In genomic region chr3:53465330-53465729, GRCm38 (mm10) we compare ENCODE assay signal across 10 mouse cellular contexts. TPM values are rescaled to one million over a fixed set of nuclear protein-coding genes. Genes with fewer than 3 reads are reported as not detected.
A peak's percentile ranks its signal among the peaks of the same experiment; 100 is the strongest.
DNase-seq lines count a peak whose midpoint lies in the region; ATAC-seq and TF ChIP-seq lines count a peak whose summit lies in the region.
"Had no signal": no experiment of that assay in that cellular context is flagged by ENCODE, and none has a peak within 500 bp of the region (broad histone marks: within the 10 kb centered on the region; RNA-seq: fewer than 3 reads in every experiment).

No protein-coding gene starts in this region.

- no peak for TF ChIP-seq CTCF in ES-Bruce4 (IDR thresholded peaks at IDR 0.05; ENCODE audit: low read depth, low read length)

- no peak for ATAC-seq in heart, embryonic 12.5 days (ENCODE audit: insufficient number of reproducible peaks, low FRiP score)
- no peak for ATAC-seq in forebrain, embryonic 15.5 days (replicated peaks)
- ATAC-seq in liver, embryonic 16.5 days (ENCODE audit: low read depth), result no peak
- no peak for ATAC-seq in CD4-positive, CD25-positive, alpha-beta regulatory T cell, adult 4 months

- peak overlapping the region; percentile 88 for H3K4me2 ChIP-seq in heart, embryonic 12.5 days
- H3K4me2 ChIP-seq in forebrain, embryonic 15.5 days (replicated peaks), result peak overlapping the region; percentile 68
- H3K4me2 ChIP-seq in liver, embryonic 16.5 days (ENCODE audit: low read depth, low read length), result peak overlapping the region; percentile 78

- peak overlapping the region; percentile 38 for H3K4me3 ChIP-seq in heart, embryonic 12.5 days
- H3K4me3 ChIP-seq in ES-Bruce4 (ENCODE audit: low read depth, low read length), result no peak overlapping the region
- H3K4me3 ChIP-seq in forebrain, embryonic 15.5 days, result peak overlapping the region; percentile 98
- H3K4me3 ChIP-seq in liver, embryonic 16.5 days (ENCODE audit: low read depth, low read length), result peak overlapping the region; percentile 50

- peaks cover 41% of the 10 kb centered on the region for H3K4me1 ChIP-seq in heart, embryonic 12.5 days (replicated peaks)
- peaks cover 2% of the 10 kb centered on the region for H3K4me1 ChIP-seq in ES-Bruce4 (ENCODE audit: control insufficient read depth, insufficient read depth, low read length)
- peaks cover 56% of the 10 kb centered on the region for H3K4me1 ChIP-seq in forebrain, embryonic 15.5 days
- H3K4me1 ChIP-seq in liver, embryonic 16.5 days (ENCODE audit: control insufficient read depth, low read depth, low read length), result peaks cover 23% of the 10 kb centered on the region

- no peaks in the 10 kb centered on the region for H3K9me3 ChIP-seq in heart, embryonic 12.5 days (replicated peaks)
- H3K9me3 ChIP-seq in ES-Bruce4 (replicated peaks; ENCODE audit: control insufficient read depth, insufficient read depth, low read length, poor library complexity, severe bottlenecking), result no peaks in the 10 kb centered on the region
- H3K9me3 ChIP-seq in forebrain, embryonic 15.5 days, result no peaks in the 10 kb centered on the region
- H3K9me3 ChIP-seq in liver, embryonic 16.5 days (replicated peaks; ENCODE audit: control insufficient read depth, low read length), result no peaks in the 10 kb centered on the region

- H3K36me3 ChIP-seq in heart, embryonic 12.5 days, result peaks cover 19% of the 10 kb centered on the region
- peaks cover 6% of the 10 kb centered on the region for H3K36me3 ChIP-seq in ES-Bruce4 (ENCODE audit: control insufficient read depth, insufficient read depth, low read length, poor library complexity, severe bottlenecking)
- H3K36me3 ChIP-seq in forebrain, embryonic 15.5 days, result no peaks in the 10 kb centered on the region
- H3K36me3 ChIP-seq in liver, embryonic 16.5 days (ENCODE audit: control insufficient read depth, insufficient read depth), result peaks cover under 1% of the 10 kb centered on the region; the same call in 1 of the 2 replicates

- DNase-seq in heart, adult 18-20 months, result no peak
- DNase-seq in gastrocnemius, postnatal 14 days, result no peak
- DNase-seq in urinary bladder, adult 18-20 months (ENCODE audit: low spot score in 2 of 2), result no peak
- DNase-seq: thymus, adult 2 months had no signal

- peak overlapping the region; percentile 47 for H3K9ac ChIP-seq in heart, embryonic 12.5 days
- 0 out of 2 replicates have a peak overlapping the region, but pooled peaks have one; percentile 32 for H3K9ac ChIP-seq in ES-Bruce4 (ENCODE audit: low read depth, poor library complexity, severe bottlenecking)
- H3K9ac ChIP-seq in forebrain, embryonic 15.5 days (replicated peaks), result peak overlapping the region; percentile 28; the same call in 1 of the 2 replicates
- H3K9ac ChIP-seq in liver, embryonic 16.5 days (ENCODE audit: low read depth, low read length), result peak overlapping the region; percentile 25

- WGBS in heart, embryonic 12.5 days, result 30% methylated on average over 6 of the region's 6 CpGs
- WGBS in forebrain, embryonic 15.5 days, result 53% methylated on average over 6 of the region's 6 CpGs
- WGBS in liver, embryonic 16.5 days (ENCODE audit: insufficient replicate concordance), result 15% methylated on average over 6 of the region's 6 CpGs

- no peak overlapping the region for H3K27ac ChIP-seq in heart, embryonic 12.5 days (ENCODE audit: poor library complexity, severe bottlenecking)
- H3K27ac ChIP-seq in ES-Bruce4 (ENCODE audit: insufficient read depth, low read length), result no peak overlapping the region
- H3K27ac ChIP-seq in forebrain, embryonic 15.5 days (replicated peaks), result no peak overlapping the region
- no peak overlapping the region; the same call in 1 of the 2 replicates for H3K27ac ChIP-seq in liver, embryonic 16.5 days (ENCODE audit: low read length)

- H3K27me3 ChIP-seq in heart, embryonic 12.5 days (replicated peaks), result no peaks in the 10 kb centered on the region
- H3K27me3 ChIP-seq in ES-Bruce4 (ENCODE audit: control insufficient read depth, insufficient read depth, low read length, poor library complexity, severe bottlenecking), result no peaks in the 10 kb centered on the region
- H3K27me3 ChIP-seq in forebrain, embryonic 15.5 days, result no peaks in the 10 kb centered on the region
- no peaks in the 10 kb centered on the region for H3K27me3 ChIP-seq in liver, embryonic 16.5 days (ENCODE audit: control insufficient read depth, insufficient read depth, low read depth, low read length)

- TF ChIP-seq EP300 in ES-Bruce4 (IDR thresholded peaks at IDR 0.05; ENCODE audit: insufficient read depth, low read depth, low read length), result no peak

- intact Hi-C loops in gastrocnemius, postnatal 14 days (cut with DNase I; ENCODE audit: low total_unique reads), result no loop called here

- no peak for TF ChIP-seq POLR2A in ES-Bruce4 (IDR thresholded peaks at IDR 0.05; ENCODE audit: insufficient read depth, low read length)

RNA-seq across cellular contexts. Expression of gene Proser1, which starts 1.9 kb away (rescaled TPM):
- polyA plus RNA-seq in heart, embryonic 12.5 days (2016; fragmentation: Nextera tagmentation; extraction: Ambion mirVana), result 15.3 and 19.6 TPM in 2 replicates
- total RNA-seq in heart, adult 18-20 months (2021), result 1 to 10 TPM; 5.8 to 7.4 TPM
- polyA plus RNA-seq in ES-Bruce4 (2011; ENCODE audit: insufficient read depth, insufficient read length, low read depth, missing spikeins), result 31.3 and 34.2 TPM in 2 replicates
- polyA plus RNA-seq in forebrain, embryonic 15.5 days (2015; fragmentation: Nextera tagmentation; extraction: Ambion mirVana), result 29.4 and 31.6 TPM in 2 replicates
- polyA plus RNA-seq in liver, embryonic 16.5 days (2015; fragmentation: Nextera tagmentation; extraction: Ambion mirVana), result 3.1 and 4.3 TPM in 2 replicates
- total RNA-seq in gastrocnemius, postnatal 14 days (2021), result 1 to 10 TPM; 6.9 to 7.3 TPM
- polyA plus RNA-seq in CD4-positive, CD25-positive, alpha-beta regulatory T cell, adult 4 months (2017; shearing (Covaris generic)), result 10 to 100 TPM; 11.2 to 11.9 TPM

RNA-seq across cellular contexts. Expression of gene Nhlrc3, which starts 2.2 kb away (rescaled TPM):
- polyA plus RNA-seq in heart, embryonic 12.5 days (2016; fragmentation: Nextera tagmentation; extraction: Ambion mirVana), result 9.2 and 9.7 TPM in 2 replicates
- total RNA-seq in heart, adult 18-20 months (2021), result 1 to 10 TPM; 4.5 to 4.8 TPM
- 18.2 and 21.6 TPM in 2 replicates for polyA plus RNA-seq in ES-Bruce4 (2011; ENCODE audit: insufficient read depth, insufficient read length, low read depth, missing spikeins)
- polyA plus RNA-seq in forebrain, embryonic 15.5 days (2015; fragmentation: Nextera tagmentation; extraction: Ambion mirVana), result 9.7 and 9.8 TPM in 2 replicates
- polyA plus RNA-seq in liver, embryonic 16.5 days (2015; fragmentation: Nextera tagmentation; extraction: Ambion mirVana), result 6.2 and 6.4 TPM in 2 replicates
- total RNA-seq in gastrocnemius, postnatal 14 days (2021), result 1 to 10 TPM; 2.5 to 4.2 TPM
- polyA plus RNA-seq in CD4-positive, CD25-positive, alpha-beta regulatory T cell, adult 4 months (2017; shearing (Covaris generic)), result 10 to 100 TPM; 15.9 to 17.7 TPM

RNA-seq across cellular contexts. Expression of gene Stoml3, which starts 23.1 kb away (rescaled TPM):
- polyA plus RNA-seq in heart, embryonic 12.5 days (2016; fragmentation: Nextera tagmentation; extraction: Ambion mirVana), result not detected in 2 replicates
- not detected for total RNA-seq in heart, adult 18-20 months (2021)
- not detected in 2 replicates for polyA plus RNA-seq in ES-Bruce4 (2011; ENCODE audit: insufficient read depth, insufficient read length, low read depth, missing spikeins)
- not detected in 2 replicates for polyA plus RNA-seq in forebrain, embryonic 15.5 days (2015; fragmentation: Nextera tagmentation; extraction: Ambion mirVana)
- polyA plus RNA-seq in liver, embryonic 16.5 days (2015; fragmentation: Nextera tagmentation; extraction: Ambion mirVana), result not detected in 2 replicates
- not detected for total RNA-seq in gastrocnemius, postnatal 14 days (2021)
- not detected for polyA plus RNA-seq in CD4-positive, CD25-positive, alpha-beta regulatory T cell, adult 4 months (2017; shearing (Covaris generic))
- total RNA-seq: liver, adult 2 months had no signal
- polyA plus RNA-seq: liver, adult 2 months had no signal
